Mouse (Mus musculus): Measurements from ENCODE around the gene Ppm1l. TPM values are rescaled to one million over a fixed set of nuclear protein-coding genes. Genes with fewer than 3 reads are reported as not detected.

The Ppm1l gene
- polyA plus RNA-seq, 1 experiment: 6.8 TPM

GRCm38 (mm10) chr3:69292628-69293027 is 24.0 kb upstream of the Ppm1l start:
- Histone ChIP-seq H3K27me3 (ENCODE audit: control insufficient read depth, insufficient read depth, insufficient read length) (no peaks in the 10 kb centered on the region), H3K4me3 (no peak overlapping the region), H3K79me2 (ENCODE audit: control insufficient read depth, insufficient read depth) (no peaks in the 10 kb centered on the region), H3K4me2 (ENCODE audit: low read depth) (no peak overlapping the region), H3K36me3 (ENCODE audit: control insufficient read depth, insufficient read depth) (no peaks in the 10 kb centered on the region), H3ac (ENCODE audit: control insufficient read depth, insufficient read length) (no peak overlapping the region)
- TF ChIP-seq USF1 (IDR thresholded peaks at IDR 0.05; ENCODE audit: low read depth): no peak
- TF ChIP-seq TCF3 (IDR thresholded peaks at IDR 0.05; ENCODE audit: insufficient read length, low read depth): no peak
- TF ChIP-seq E2F4 (IDR thresholded peaks at IDR 0.05; ENCODE audit: insufficient read depth): no peak
- no peak for TF ChIP-seq REST (IDR thresholded peaks at IDR 0.05; ENCODE audit: insufficient read depth, insufficient read length)
- no peak for TF ChIP-seq SRF (IDR thresholded peaks at IDR 0.05; ENCODE audit: control insufficient read depth, insufficient read length, low read depth)
- TF ChIP-seq TCF12 (IDR thresholded peaks at IDR 0.05; ENCODE audit: insufficient read depth, poor library complexity, severe bottlenecking): no peak
- TF ChIP-seq CEBPB (IDR thresholded peaks at IDR 0.05; ENCODE audit: insufficient read depth, poor library complexity, severe bottlenecking): no peak
- TF ChIP-seq MAX (IDR thresholded peaks at IDR 0.05; ENCODE audit: low read depth): no peak
- TF ChIP-seq POLR2A (IDR thresholded peaks at IDR 0.05; ENCODE audit: insufficient read length, low read depth): no peak
- no peak for TF ChIP-seq POLR2AphosphoS2 (IDR thresholded peaks at IDR 0.05; ENCODE audit: insufficient read length, low read depth)
- TF ChIP-seq MYOG (IDR thresholded peaks at IDR 0.05; ENCODE audit: control insufficient read depth in 1 of 3, insufficient read depth in 1 of 3, insufficient read length in 2 of 3, low read depth in 2 of 3): no peak
- TF ChIP-seq MYOD1 (IDR thresholded peaks at IDR 0.05; ENCODE audit: control insufficient read depth in 1 of 3, insufficient read length in 2 of 3, low read depth in 2 of 3): no peak

- Histone ChIP-seq H3K4me3 (no peak overlapping the region), H3K36me3 (ENCODE audit: control insufficient read depth, insufficient read depth) (no peaks in the 10 kb centered on the region), H3ac (ENCODE audit: control insufficient read depth, insufficient read length) (no peak overlapping the region), H3K27me3 (ENCODE audit: control insufficient read depth, insufficient read depth, insufficient read length) (no peaks in the 10 kb centered on the region), H3K79me2 (ENCODE audit: control insufficient read depth, insufficient read depth) (no peaks in the 10 kb centered on the region), H3K4me2 (ENCODE audit: low read depth) (no peak overlapping the region)
- TF ChIP-seq MAX (IDR thresholded peaks at IDR 0.05; ENCODE audit: low read depth) (no peak), E2F4 (IDR thresholded peaks at IDR 0.05; ENCODE audit: insufficient read depth) (no peak), CEBPB (IDR thresholded peaks at IDR 0.05; ENCODE audit: insufficient read depth, poor library complexity, severe bottlenecking) (no peak), TCF12 (IDR thresholded peaks at IDR 0.05; ENCODE audit: insufficient read depth, poor library complexity, severe bottlenecking) (no peak)
These were observed 20.4 kb upstream of the Ppm1l start for GRCm38 (mm10) chr3:69296270-69296669.

GRCm38 (mm10) chr3:69300121-69300520 is 16.5 kb upstream of the Ppm1l start:
- Histone ChIP-seq H3K27me3 (ENCODE audit: control insufficient read depth, insufficient read depth, insufficient read length) (peaks cover 4% of the 10 kb centered on the region), H3ac (ENCODE audit: control insufficient read depth, insufficient read length) (no peak overlapping the region), H3K4me2 (ENCODE audit: low read depth) (no peak overlapping the region), H3K4me3 (no peak overlapping the region), H3K79me2 (ENCODE audit: control insufficient read depth, insufficient read depth) (no peaks in the 10 kb centered on the region), H3K36me3 (ENCODE audit: control insufficient read depth, insufficient read depth) (no peaks in the 10 kb centered on the region)
- no peak for TF ChIP-seq POLR2AphosphoS2 (IDR thresholded peaks at IDR 0.05; ENCODE audit: insufficient read length, low read depth)
- no peak for TF ChIP-seq E2F4 (IDR thresholded peaks at IDR 0.05; ENCODE audit: insufficient read depth)
- TF ChIP-seq REST (IDR thresholded peaks at IDR 0.05; ENCODE audit: insufficient read depth, insufficient read length): no peak
- TF ChIP-seq CEBPB (IDR thresholded peaks at IDR 0.05; ENCODE audit: insufficient read depth, poor library complexity, severe bottlenecking): no peak
- TF ChIP-seq TCF12 (IDR thresholded peaks at IDR 0.05; ENCODE audit: insufficient read depth, poor library complexity, severe bottlenecking): no peak
- no peak for TF ChIP-seq MYOD1 (IDR thresholded peaks at IDR 0.05; ENCODE audit: control insufficient read depth in 1 of 3, insufficient read length in 2 of 3, low read depth in 2 of 3)
- TF ChIP-seq SRF (IDR thresholded peaks at IDR 0.05; ENCODE audit: control insufficient read depth, insufficient read length, low read depth): no peak
- no peak for TF ChIP-seq MAX (IDR thresholded peaks at IDR 0.05; ENCODE audit: low read depth)
- no peak for TF ChIP-seq MYOG (IDR thresholded peaks at IDR 0.05; ENCODE audit: control insufficient read depth in 1 of 3, insufficient read depth in 1 of 3, insufficient read length in 2 of 3, low read depth in 2 of 3)

GRCm38 (mm10) chr3:69315810-69316390 is 761 bp upstream of the Ppm1l start:
- Histone ChIP-seq H3K4me2 (ENCODE audit: low read depth) (peak overlapping the region; percentile 77), H3K79me2 (ENCODE audit: control insufficient read depth, insufficient read depth) (no peaks in the 10 kb centered on the region), H3K27me3 (ENCODE audit: control insufficient read depth, insufficient read depth, insufficient read length) (no peaks in the 10 kb centered on the region), H3ac (ENCODE audit: control insufficient read depth, insufficient read length) (peak overlapping the region; percentile 48), H3K4me3 (peak overlapping the region; percentile 51), H3K36me3 (ENCODE audit: control insufficient read depth, insufficient read depth) (no peaks in the 10 kb centered on the region)
- TF ChIP-seq CEBPB (IDR thresholded peaks at IDR 0.05; ENCODE audit: insufficient read depth, poor library complexity, severe bottlenecking) (no peak), MAX (IDR thresholded peaks at IDR 0.05; ENCODE audit: low read depth) (no peak), REST (IDR thresholded peaks at IDR 0.05; ENCODE audit: insufficient read depth, insufficient read length) (peak; percentile 66), POLR2AphosphoS2 (IDR thresholded peaks at IDR 0.05; ENCODE audit: insufficient read length, low read depth) (no peak), SRF (IDR thresholded peaks at IDR 0.05; ENCODE audit: control insufficient read depth, insufficient read length, low read depth) (no peak), MYOD1 (IDR thresholded peaks at IDR 0.05; ENCODE audit: control insufficient read depth in 1 of 3, insufficient read length in 2 of 3, low read depth in 2 of 3) (no peak), E2F4 (IDR thresholded peaks at IDR 0.05; ENCODE audit: insufficient read depth) (no peak), MYOG (IDR thresholded peaks at IDR 0.05; ENCODE audit: control insufficient read depth in 1 of 3, insufficient read depth in 1 of 3, insufficient read length in 2 of 3, low read depth in 2 of 3) (peak in 1 of 3 experiments; percentile 12), TCF3 (IDR thresholded peaks at IDR 0.05; ENCODE audit: insufficient read length, low read depth) (no peak), USF1 (IDR thresholded peaks at IDR 0.05; ENCODE audit: low read depth) (no peak), POLR2A (IDR thresholded peaks at IDR 0.05; ENCODE audit: insufficient read length, low read depth) (peak; percentile 41), TCF12 (IDR thresholded peaks at IDR 0.05; ENCODE audit: insufficient read depth, poor library complexity, severe bottlenecking) (no peak)

All from myocyte (in vitro differentiated cells).